Mouse (Mus musculus) liver, embryonic 13.5 days (tissue): ENCODE data around the gene Adam11. TPM values are rescaled to one million over a fixed set of nuclear protein-coding genes. Genes with fewer than 3 reads are reported as not detected.
A peak's percentile ranks its signal among the peaks of the same experiment; 100 is the strongest.

Source experiments
- ATAC-seq: fragments of 200-750 bp; cut with Nextera tagmentation; 2 replicates; pipeline ENCODE4 v1.8.0; 2017; ENCODE audit warnings: low read depth, mild to moderate bottlenecking, moderate number of reproducible peaks, moderate library complexity
- DNase-seq: peaks from one replicate; pipeline ENCODE4 v3.0.0; 2022
- H3K27ac ChIP-seq: fragments of 300-500 bp; sonication (generic); 2 replicates; pipeline ENCODE4 v1.5.1; 2015; ENCODE audit warnings: moderate library complexity, mild to moderate bottlenecking, inconsistent platforms
- H3K27me3 ChIP-seq: fragments of 300-500 bp; sonication (generic); 2 replicates; pipeline ENCODE4 v1.6.1; 2015; ENCODE audit warnings: mild to moderate bottlenecking, inconsistent platforms
- H3K36me3 ChIP-seq: fragments of 300-500 bp; sonication (generic); 2 replicates; pipeline ENCODE4 v1.6.1; 2015; ENCODE audit warnings: mild to moderate bottlenecking, inconsistent platforms
- H3K4me1 ChIP-seq: fragments of 300-500 bp; sonication (generic); replicated peaks from 2 replicates; pipeline ENCODE4 v1.6.1; 2015; ENCODE audit warnings: inconsistent platforms
- H3K4me2 ChIP-seq: fragments of 300-500 bp; sonication (generic); 2 replicates; pipeline ENCODE4 v1.6.1; 2015; ENCODE audit warnings: inconsistent platforms, mild to moderate bottlenecking, moderate library complexity
- H3K4me3 ChIP-seq: fragments of 300-500 bp; sonication (generic); replicated peaks from 2 replicates; pipeline ENCODE4 v1.5.1; 2015; ENCODE audit warnings: mild to moderate bottlenecking, inconsistent platforms
- H3K9ac ChIP-seq: fragments of 300-500 bp; sonication (generic); 2 replicates; pipeline ENCODE4 v1.6.1; 2015; ENCODE audit warnings: mild to moderate bottlenecking, inconsistent platforms
- H3K9me3 ChIP-seq: fragments of 300-500 bp; sonication (generic); replicated peaks from 2 replicates; pipeline ENCODE4 v1.6.1; 2016; ENCODE audit warnings: inconsistent platforms
- whole genome bisulfite sequencing: fragments of 180-500 bp; shearing (Covaris S2); methylation state at CpG from one replicate; pipeline ENCODE4 v1.1.7; 2015; ENCODE audit not compliant: insufficient replicate concordance; 5-methylcytosine and 5-hydroxymethylcytosine counted together
- polyA plus RNA-seq: library from polyadenylated mRNA; unstranded; fragments of >200 nt; fragmentation: Nextera tagmentation; extraction: Ambion mirVana; gene quantifications from 2 replicates; pipeline ENCODE4 v1.2.1, GENCODE M21; 2015

Adam11 gene
- polyA plus RNA-seq, 1 experiment from 2014 or later, result 0.28 TPM

DNA sequence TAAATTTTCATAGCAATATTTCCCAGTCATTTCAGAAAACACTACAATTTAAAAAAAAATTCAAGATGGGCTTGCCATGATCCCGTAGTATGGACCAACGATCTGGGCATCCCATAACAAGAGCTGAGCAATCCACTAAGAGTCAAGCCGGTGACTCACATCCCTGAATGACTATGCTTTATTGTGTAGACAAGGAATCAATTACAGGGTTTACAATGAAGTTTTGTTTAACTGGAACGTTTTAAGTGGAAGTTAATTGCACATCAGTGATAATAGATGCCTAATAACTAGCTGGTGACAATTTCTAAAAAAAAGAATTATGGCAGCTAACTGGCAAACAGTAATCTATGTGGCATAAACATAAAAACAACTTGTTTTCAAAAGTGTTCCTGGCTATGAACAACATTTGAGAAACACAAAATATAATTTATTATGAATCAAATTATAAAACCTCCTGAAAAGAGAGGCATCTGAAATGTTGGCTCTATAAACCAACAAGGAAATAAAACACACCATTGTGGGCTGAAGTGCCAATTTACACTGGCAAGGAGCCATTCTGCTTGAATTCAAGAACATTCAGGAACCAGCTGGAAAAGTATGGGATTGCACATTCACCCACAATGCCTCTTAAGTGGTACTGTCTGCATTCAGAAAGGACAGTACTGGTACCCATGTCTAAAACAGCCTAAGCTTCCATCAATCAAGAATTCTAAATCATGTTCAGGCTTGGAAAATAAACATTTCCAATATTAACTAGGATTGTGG lies 49.7 kb downstream of the Adam11 start:
- no peak for ATAC-seq
- Histone ChIP-seq H3K4me3 (no peak overlapping the region), H3K9me3 (no peaks in the 10 kb centered on the region), H3K4me2 (no peak overlapping the region), H3K36me3 (no peaks in the 10 kb centered on the region), H3K27ac (no peak overlapping the region), H3K27me3 (peaks cover 8% of the 10 kb centered on the region), H3K9ac (no peak overlapping the region), H3K4me1 (no peaks in the 10 kb centered on the region)
- no peak for DNase-seq
- WGBS, result 63% methylated on average over 4 of the region's 4 CpGs

DNA sequence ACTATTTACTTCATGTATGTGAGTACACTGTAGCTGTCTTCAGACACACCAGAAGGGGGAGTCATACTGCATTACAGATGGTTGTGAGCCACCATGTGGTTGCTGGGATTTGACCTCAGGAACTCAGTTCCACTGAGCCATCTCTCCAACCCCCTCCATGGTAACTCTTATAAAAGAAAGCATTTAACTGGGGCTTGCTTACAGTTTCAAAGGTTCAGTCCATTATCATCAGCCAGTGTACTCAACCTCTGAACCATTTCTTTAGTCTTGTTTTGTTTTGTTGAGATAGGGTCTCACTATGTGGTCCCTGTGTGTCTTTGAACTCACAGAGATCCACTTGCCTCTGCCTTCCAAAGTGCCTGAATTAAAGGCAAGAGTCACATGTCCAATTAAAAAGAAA lies 53.6 kb downstream of the Adam11 start:
- H3K27ac ChIP-seq, result no peak overlapping the region
- ATAC-seq (no peak), DNase-seq (no peak)
- peaks cover 47% of the 10 kb centered on the region for H3K27me3 ChIP-seq
- no peak overlapping the region for H3K4me2 ChIP-seq
- H3K9me3 ChIP-seq, result no peaks in the 10 kb centered on the region
- H3K9ac ChIP-seq, result no peak overlapping the region
- peaks cover 11% of the 10 kb centered on the region for H3K4me1 ChIP-seq
- no peak overlapping the region for H3K4me3 ChIP-seq
- no peaks in the 10 kb centered on the region for H3K36me3 ChIP-seq

DNA sequence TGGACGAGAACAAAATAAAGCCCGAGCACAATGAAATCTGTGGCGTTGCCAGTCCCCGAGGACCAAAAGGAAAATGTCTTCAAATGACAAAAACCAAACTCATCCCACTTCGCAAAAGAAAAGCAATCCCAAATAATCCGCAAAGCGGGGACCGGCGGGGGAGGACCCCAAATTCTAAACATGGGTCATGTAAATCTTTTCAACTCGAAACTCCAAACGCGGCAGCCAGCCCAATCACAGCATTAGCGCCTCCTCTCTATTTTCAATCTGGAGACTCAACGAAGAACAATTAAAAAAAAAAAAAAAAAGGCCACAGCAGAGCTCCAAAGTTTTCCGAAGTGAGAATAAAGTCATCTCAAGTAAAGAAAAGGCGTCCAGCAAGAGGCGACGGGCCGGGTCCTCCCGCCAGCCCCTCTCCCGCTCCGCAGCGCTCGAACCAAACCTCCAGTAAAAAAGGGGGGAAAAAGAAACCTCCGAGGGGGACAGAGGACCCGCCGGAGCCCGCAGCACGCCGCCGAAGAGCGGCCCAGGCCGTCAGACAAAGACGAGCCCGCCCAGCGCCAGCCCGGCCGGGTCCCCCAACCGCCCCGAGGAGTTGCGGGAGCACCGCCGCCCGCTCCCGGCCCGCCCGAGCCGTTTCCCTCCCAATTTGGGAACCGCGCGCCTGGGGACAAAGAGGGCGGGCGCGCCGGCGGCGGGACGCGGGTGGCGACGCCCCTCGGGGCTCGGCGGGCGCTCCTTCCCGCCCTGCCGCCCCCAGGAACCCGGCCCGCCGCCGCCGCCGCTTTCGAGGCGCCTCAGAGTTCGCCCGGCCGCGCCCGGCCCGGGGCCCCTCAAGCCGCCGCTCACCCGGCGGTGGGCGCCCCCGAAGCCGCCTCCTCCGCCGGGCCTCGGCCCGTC lies 57.1 kb downstream of the Adam11 start:
- Histone ChIP-seq H3K36me3 (no peaks in the 10 kb centered on the region), H3K4me2 (peak overlapping the region; percentile 67), H3K4me1 (peaks cover 11% of the 10 kb centered on the region), H3K4me3 (peak overlapping the region; percentile 57), H3K27me3 (peaks cover 77% of the 10 kb centered on the region), H3K9me3 (no peaks in the 10 kb centered on the region), H3K9ac (peak overlapping the region; percentile 58), H3K27ac (peak overlapping the region; percentile 61; the same call in 1 of the 2 replicates)
- DNase-seq (no peak), ATAC-seq (no peak)
- WGBS, result under 1% methylated on average over 87 of the region's 92 CpGs

DNA sequence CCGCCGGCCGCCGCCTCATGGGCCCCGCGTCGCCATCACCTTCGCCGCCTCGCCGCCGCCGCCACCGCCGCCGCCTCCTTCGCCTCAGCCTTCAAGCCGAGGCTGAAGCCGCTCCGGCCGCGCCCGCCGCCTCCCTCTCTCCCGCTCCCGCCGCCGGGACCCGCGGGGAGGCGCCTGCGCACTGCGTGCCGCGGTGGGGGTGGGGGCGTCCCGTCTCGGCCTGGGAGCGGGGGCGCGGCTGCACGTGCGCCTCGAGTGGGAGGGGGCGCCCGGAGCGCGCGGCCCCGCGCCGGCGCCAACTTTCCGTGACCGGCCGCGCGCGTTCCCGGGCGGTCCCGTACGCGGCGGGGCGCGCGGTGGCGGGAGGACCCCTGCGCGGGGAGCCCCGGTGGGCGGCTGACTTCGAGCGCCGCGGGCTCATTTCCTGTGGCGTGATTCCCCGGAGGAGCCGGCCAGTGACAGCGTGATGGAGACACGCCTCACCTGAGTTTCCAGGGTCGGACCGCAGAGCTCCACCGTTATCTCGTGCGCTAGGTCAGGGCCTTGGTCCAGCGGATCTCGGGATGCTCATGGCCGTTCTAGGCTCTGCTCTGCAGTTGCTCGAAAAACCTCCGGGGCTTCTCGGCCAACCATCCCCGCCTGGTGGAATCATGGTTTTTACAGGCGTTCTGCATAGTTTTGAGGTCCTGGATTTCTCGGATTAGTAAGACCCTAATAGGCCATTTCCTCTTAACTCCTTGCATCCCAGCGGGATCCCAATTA lies 58.0 kb downstream of the Adam11 start, which contains the start of gene Gjc1:
Gjc1 (minus strand) TSS at position 680 of the 762 bp plus-strand sequence.
- Histone ChIP-seq H3K9me3 (no peaks in the 10 kb centered on the region), H3K27me3 (peaks cover 83% of the 10 kb centered on the region), H3K27ac (peak within 1 kb of the TSS; percentile 61; the same call in 1 of the 2 replicates), H3K4me2 (peak within 1 kb of the TSS; percentile 67), H3K4me3 (peak within 1 kb of the TSS; percentile 57), H3K36me3 (no peaks in the 10 kb centered on the region), H3K9ac (peak within 1 kb of the TSS; percentile 58), H3K4me1 (peaks cover 11% of the 10 kb centered on the region)
- no peak for ATAC-seq
- WGBS, result under 1% methylated on average over 92 of the region's 97 CpGs
- DNase-seq, result no peak

DNA sequence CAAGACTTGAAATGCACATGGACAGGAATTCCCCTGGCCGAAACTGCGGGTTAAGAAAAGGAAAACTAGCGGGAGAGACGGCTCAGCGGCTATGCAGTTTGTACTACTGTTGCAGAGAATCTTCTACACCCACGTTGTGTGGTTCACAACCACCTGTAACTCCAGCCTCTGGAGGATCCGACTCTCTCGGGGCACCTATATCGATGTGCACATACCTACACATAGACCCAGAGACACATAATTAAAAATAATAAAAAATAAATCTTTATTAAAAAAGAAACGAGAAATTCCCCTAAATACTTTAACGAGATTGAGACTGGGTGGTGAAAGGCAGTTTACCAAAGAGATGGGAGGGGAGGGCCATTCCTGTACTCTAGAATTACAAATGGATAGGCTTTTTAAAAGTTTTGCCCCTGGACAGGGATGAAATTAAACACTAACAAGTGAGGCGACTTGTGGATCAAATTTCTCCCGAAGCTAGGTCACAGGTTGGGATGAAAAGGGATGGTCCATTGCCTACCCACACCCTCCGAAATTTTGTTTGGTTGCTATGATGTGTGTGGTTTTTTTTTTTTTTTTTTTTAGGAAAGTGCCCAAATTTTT lies 58.6 kb downstream of the Adam11 start:
- Histone ChIP-seq H3K4me2 (peak overlapping the region; percentile 67), H3K9me3 (no peaks in the 10 kb centered on the region), H3K4me1 (peaks cover 11% of the 10 kb centered on the region), H3K27ac (no peak overlapping the region), H3K9ac (no peak overlapping the region), H3K36me3 (no peaks in the 10 kb centered on the region), H3K4me3 (0 out of 2 replicates have a peak overlapping the region, but pooled peaks have one; percentile 57), H3K27me3 (peaks cover 84% of the 10 kb centered on the region)
- WGBS, result 6% methylated on average over 14 of the region's 14 CpGs
- no peak for DNase-seq
- no peak for ATAC-seq

DNA sequence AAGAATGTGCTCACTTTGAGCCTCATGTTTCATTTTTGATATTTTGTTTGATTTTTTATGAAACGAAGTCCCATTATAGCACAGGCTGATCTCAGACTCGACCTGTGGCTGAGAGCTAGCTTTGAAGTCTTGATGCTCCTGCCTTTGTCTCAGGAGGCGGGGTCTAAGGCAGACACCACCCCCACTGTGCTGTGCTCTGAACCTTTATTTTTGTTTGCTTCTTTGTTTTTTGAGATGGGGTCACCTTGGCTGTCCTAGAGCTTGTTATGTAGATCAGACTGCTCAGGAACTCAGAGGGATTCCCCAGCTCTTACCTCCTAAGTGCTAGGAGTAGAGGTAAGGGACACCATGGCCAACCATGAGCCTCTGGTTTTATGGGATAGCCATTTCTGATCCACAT lies 59.2 kb downstream of the Adam11 start:
- Histone ChIP-seq H3K4me3 (no peak overlapping the region), H3K4me2 (no peak overlapping the region), H3K9me3 (no peaks in the 10 kb centered on the region), H3K27me3 (peaks cover 82% of the 10 kb centered on the region), H3K4me1 (peaks cover 11% of the 10 kb centered on the region), H3K9ac (no peak overlapping the region), H3K36me3 (no peaks in the 10 kb centered on the region), H3K27ac (no peak overlapping the region)
- WGBS, result 8% methylated on average over 3 of the region's 3 CpGs
- ATAC-seq (no peak), DNase-seq (no peak)

DNA sequence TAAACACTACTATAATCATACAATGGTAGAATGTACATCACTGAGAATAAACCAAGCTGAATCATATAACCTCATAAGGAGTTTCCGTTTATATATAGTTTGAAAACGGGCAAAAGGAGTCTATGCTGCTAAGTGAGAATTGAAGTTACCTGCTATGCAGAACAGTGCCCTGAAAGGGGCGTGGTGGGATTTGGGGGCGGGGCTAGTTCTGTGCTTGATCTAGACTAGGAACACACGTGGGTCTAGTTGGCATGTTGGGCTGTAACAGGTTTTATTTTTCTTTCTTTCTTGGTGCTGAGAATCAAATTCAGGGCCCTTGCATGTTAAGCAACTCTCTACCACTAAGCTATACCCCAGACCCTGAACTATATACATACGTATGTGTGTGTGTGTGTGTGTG lies 60.0 kb downstream of the Adam11 start:
- ATAC-seq, result no peak
- H3K27me3 ChIP-seq, result peaks cover 80% of the 10 kb centered on the region

DNA sequence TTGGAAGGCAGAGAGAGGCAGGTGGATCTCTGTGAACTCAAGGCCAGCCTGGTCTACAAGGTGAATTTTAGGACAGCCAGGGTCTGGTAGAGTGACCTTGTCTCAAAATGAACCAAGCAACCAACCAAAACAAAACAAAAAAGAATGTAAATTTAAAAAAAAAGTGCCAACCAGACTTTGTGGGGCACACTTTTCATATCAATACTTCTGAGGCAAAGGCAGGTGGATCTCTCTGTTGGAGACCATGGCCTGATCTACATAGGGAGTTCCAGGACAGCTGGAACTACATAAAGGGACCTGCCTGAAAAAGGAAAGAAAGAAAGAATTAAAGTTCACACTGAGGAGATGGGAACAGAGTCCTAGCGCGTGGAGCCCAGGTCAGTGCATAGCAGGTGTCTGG lies 65.2 kb downstream of the Adam11 start:
- no peaks in the 10 kb centered on the region for H3K9me3 ChIP-seq
- no peaks in the 10 kb centered on the region for H3K36me3 ChIP-seq
- ATAC-seq, result no peak
- no peak overlapping the region for H3K4me2 ChIP-seq
- no peak overlapping the region for H3K4me3 ChIP-seq
- H3K4me1 ChIP-seq, result no peaks in the 10 kb centered on the region
- H3K27me3 ChIP-seq, result peaks cover 38% of the 10 kb centered on the region
- H3K27ac ChIP-seq, result no peak overlapping the region
- no peak overlapping the region for H3K9ac ChIP-seq
- no peak for DNase-seq
- WGBS, result 57% methylated on average over 2 of the region's 2 CpGs

More for the DNA sequence above, 60.0 kb downstream of the Adam11 start:
- 38% methylated on average over 6 of the region's 6 CpGs for WGBS
- H3K4me3 ChIP-seq, result no peak overlapping the region
- H3K4me1 ChIP-seq, result peaks cover 11% of the 10 kb centered on the region
- no peaks in the 10 kb centered on the region for H3K9me3 ChIP-seq
- no peaks in the 10 kb centered on the region for H3K36me3 ChIP-seq
- H3K9ac ChIP-seq, result no peak overlapping the region
- H3K27ac ChIP-seq, result no peak overlapping the region
- no peak for DNase-seq
- no peak overlapping the region for H3K4me2 ChIP-seq

DNA sequence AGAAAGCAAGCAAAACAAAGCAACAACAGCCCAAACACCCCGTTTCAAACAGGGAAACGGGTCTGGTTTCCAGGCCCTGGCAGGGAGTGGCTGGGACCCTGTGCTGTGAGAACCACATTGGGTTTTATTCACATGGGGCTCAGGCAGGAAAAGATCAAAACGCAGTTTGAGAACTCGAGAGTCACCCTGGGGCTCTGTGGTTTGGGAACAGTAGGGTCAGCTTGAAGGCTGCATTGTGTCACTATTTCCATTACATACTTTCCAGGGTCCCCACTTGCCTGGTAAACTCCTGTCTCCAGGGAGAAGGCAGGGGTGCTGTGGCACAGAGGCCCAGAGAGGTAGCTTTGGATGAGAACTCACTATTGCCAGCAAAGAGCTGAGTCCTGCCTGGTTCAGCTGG lies 65.9 kb downstream of the Adam11 start:
- Histone ChIP-seq H3K9ac (no peak overlapping the region), H3K4me3 (no peak overlapping the region), H3K4me2 (no peak overlapping the region), H3K4me1 (no peaks in the 10 kb centered on the region), H3K27me3 (peaks cover 35% of the 10 kb centered on the region), H3K9me3 (no peaks in the 10 kb centered on the region), H3K27ac (no peak overlapping the region), H3K36me3 (no peaks in the 10 kb centered on the region)
- 40% methylated on average over 4 of the region's 4 CpGs for WGBS
- ATAC-seq (no peak), DNase-seq (no peak)
